Mouse (Mus musculus): ENCODE data around the gene Ccdc7a. TPM values are rescaled to one million over a fixed set of nuclear protein-coding genes. Genes with fewer than 3 reads are reported as not detected.

The Ccdc7a gene
- polyA plus RNA-seq (2014; fragmentation: Illumina TruSeq; extraction: RNeasy Lipid Tissue Mini Kit (QIAGEN cat#74804); ENCODE audit: low read depth, low replicate concordance), result not detected

DNA sequence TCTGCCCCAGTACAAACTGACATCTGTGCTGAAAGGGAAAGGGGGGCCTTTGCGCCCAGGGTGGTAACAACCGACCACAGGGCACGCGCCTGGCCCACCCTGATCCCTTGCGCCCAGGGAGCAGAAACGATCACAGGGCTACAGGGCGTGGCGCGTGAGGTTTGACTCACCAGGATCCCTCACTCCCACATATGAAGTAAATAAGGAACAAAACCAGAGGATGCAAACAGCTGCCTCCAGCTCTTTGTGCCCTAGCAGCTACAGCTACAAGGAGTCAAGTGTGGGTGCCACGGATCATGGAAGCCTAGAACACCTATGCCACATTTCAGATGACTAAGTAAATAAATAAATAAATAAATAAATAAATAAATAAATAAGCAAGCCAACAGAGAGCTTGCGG lies at the start of gene Ccdc7a:
TSS of gene Ccdc7a (minus strand) at position 101 of the 400 bp plus-strand sequence.

DNA sequence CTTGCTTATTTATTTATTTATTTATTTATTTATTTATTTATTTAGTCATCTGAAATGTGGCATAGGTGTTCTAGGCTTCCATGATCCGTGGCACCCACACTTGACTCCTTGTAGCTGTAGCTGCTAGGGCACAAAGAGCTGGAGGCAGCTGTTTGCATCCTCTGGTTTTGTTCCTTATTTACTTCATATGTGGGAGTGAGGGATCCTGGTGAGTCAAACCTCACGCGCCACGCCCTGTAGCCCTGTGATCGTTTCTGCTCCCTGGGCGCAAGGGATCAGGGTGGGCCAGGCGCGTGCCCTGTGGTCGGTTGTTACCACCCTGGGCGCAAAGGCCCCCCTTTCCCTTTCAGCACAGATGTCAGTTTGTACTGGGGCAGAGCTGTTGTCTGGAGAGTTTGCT lies 1.5 kb upstream of the Ccdc7a start, which contains the start of gene Ccdc7b:
TSS of gene Ccdc7b (plus strand) at position 301 of the 400 bp plus-strand sequence.

GRCm38 (mm10) chr8:128798594-128798993 lies 266.7 kb downstream of the Ccdc7a start, which contains the start of gene Gm3952:
Gm3952 (minus strand) TSS chr8:128798694.

DNA sequence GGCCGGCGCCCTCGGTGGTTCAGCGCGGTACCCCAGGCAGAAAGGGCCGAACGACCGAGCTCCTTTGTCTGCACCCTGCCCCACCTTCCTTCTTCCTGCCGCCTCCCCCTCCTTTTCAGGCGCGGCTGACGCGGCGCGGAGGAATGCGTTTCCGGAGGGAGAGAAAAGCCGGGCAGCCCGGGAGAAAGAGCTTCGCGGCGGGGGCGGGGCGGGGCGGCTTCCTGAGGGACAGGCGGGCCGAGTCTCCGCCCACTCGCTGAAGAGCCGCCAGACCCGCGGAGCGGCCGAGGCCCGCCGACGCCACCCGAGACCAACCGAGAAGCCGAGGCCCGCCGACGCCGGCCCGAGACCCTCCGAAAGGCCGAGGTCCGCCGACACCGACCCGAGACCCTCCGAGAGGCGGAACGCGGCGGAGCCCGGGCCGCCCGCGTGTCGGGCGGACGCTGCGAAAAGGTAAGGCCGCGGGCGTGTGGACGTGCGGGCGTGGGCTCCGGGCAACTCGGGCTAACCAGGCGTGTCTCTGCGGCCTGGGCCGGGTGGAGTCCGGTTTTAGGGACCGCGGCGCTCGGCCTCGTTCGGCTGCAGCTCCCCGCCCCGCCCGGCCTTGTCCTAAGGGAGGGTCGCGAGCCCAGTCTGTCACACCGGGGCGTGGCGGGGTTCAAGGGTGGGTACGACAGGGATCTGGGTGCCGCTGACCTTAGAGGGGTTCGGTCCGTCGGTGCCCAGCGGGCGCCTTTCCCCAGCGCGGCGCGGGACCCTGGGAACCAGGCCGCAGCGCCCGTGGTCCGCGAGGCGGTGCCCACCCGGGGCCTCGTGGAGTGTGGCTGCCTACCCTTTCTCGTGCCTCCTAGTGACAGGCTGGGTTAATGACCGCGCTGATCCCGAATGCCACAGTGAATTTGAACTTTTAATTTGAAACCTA lies 379.5 kb downstream of the Ccdc7a start, which contains the start of gene Itgb1:
TSS of gene Itgb1 (plus strand) at position 148 of the 922 bp plus-strand sequence.

Other genes starting within 250 kb of the Ccdc7a start
- gene Ccdc7b, start 1.6 kb upstream of the Ccdc7a start, polyA plus RNA-seq (2014; fragmentation: Illumina TruSeq; extraction: RNeasy Lipid Tissue Mini Kit (QIAGEN cat#74804); ENCODE audit: low read depth, low replicate concordance), result not detected
- gene Gm10999, start 66.1 kb upstream of the Ccdc7a start, polyA plus RNA-seq (2014; fragmentation: Illumina TruSeq; extraction: RNeasy Lipid Tissue Mini Kit (QIAGEN cat#74804); ENCODE audit: low read depth, low replicate concordance), result not detected
- 60.0 TPM for gene 2610044O15Rik8, start 168.9 kb upstream of the Ccdc7a start, polyA plus RNA-seq (2014; fragmentation: Illumina TruSeq; extraction: RNeasy Lipid Tissue Mini Kit (QIAGEN cat#74804); ENCODE audit: low read depth, low replicate concordance)

All from adrenal gland, adult 10 weeks (tissue).